Mouse (Mus musculus): Measurements from ENCODE around the gene Zfp710.

GRCm38 (mm10) chr7:80098389-80098976, 73.9 kb downstream of the Zfp710 start:
- TF ChIP-seq CTCF (IDR thresholded peaks at IDR 0.05; ENCODE audit: low read depth, low read length): no peak
- no peak for TF ChIP-seq POLR2A (IDR thresholded peaks at IDR 0.05; ENCODE audit: borderline replicate concordance, low read depth, low read length)

Measured in bone marrow macrophage, adult 2 months (primary cell).